Mouse (Mus musculus) neural tube, embryonic 14.5 days (tissue): ENCODE data around the gene Rnf224. TPM values are rescaled to one million over a fixed set of nuclear protein-coding genes. Genes with fewer than 3 reads are reported as not detected.
"Not testable (repeated sequence)": the region's sequence is repeated elsewhere in the genome, so short reads cannot be mapped to it uniquely, and the experiment has no call there.

ENCODE experiments used
- ATAC-seq: fragments of 200-750 bp; cut with Nextera tagmentation; 2 replicates; pipeline ENCODE4 v1.8.0; 2017; ENCODE audit warnings: low read depth, mild to moderate bottlenecking, moderate TSS enrichment, moderate library complexity
- H3K27ac ChIP-seq: fragments of 300-500 bp; sonication (generic); 2 replicates; pipeline ENCODE4 v1.5.1; 2014; ENCODE audit warnings: low read depth, mild to moderate bottlenecking, control low read depth, low read length, moderate library complexity, mixed read lengths
- H3K27me3 ChIP-seq: fragments of 300-500 bp; sonication (generic); 2 replicates; pipeline ENCODE4 v1.6.1; 2014; ENCODE audit warnings: low read length; ENCODE audit not compliant: control insufficient read depth, insufficient read depth
- H3K36me3 ChIP-seq: fragments of 300-500 bp; sonication (generic); 2 replicates; pipeline ENCODE4 v1.6.1; 2014; ENCODE audit warnings: low read length, mixed read lengths; ENCODE audit not compliant: control insufficient read depth, insufficient read depth
- H3K4me1 ChIP-seq: fragments of 300-500 bp; sonication (generic); 2 replicates; pipeline ENCODE4 v1.6.1; 2014; ENCODE audit warnings: low read length; ENCODE audit not compliant: control insufficient read depth, insufficient read depth
- H3K4me2 ChIP-seq: fragments of 300-500 bp; sonication (generic); 2 replicates; pipeline ENCODE4 v1.6.1; 2014; ENCODE audit warnings: mild to moderate bottlenecking, low read depth, low read length, control low read depth
- H3K4me3 ChIP-seq: fragments of 300-500 bp; sonication (generic); 2 replicates; pipeline ENCODE4 v1.5.1; 2014; ENCODE audit warnings: low read depth, low read length, control low read depth, mixed read lengths
- H3K9ac ChIP-seq: fragments of 300-500 bp; sonication (generic); replicated peaks from 2 replicates; pipeline ENCODE4 v1.6.1; 2014; ENCODE audit warnings: low read depth, mild to moderate bottlenecking, control low read depth, low read length, mixed read lengths
- H3K9me3 ChIP-seq: fragments of 300-500 bp; sonication (generic); 2 replicates; pipeline ENCODE4 v1.6.1; 2016; ENCODE audit warnings: low read length; ENCODE audit not compliant: control insufficient read depth
- WGBS: fragments of 180-500 bp; shearing (Covaris S2); extraction: QIAGEN DNeasy Blood & Tissue Kit; methylation state at CpG from one replicate; pipeline ENCODE4 v1.1.7; 2014; 5-methylcytosine and 5-hydroxymethylcytosine counted together
- polyA plus RNA-seq: library from polyadenylated mRNA; unstranded; fragments of >200 nt; fragmentation: Nextera tagmentation; extraction: Ambion mirVana; gene quantifications from 2 replicates; pipeline ENCODE4 v1.2.1, GENCODE M21; 2014

The Rnf224 gene
- polyA plus RNA-seq, 1 experiment from 2014 or later = not detected

- Histone ChIP-seq H3K4me2 (peak overlapping the region; percentile 99), H3K27ac (peak overlapping the region; percentile 68; the same call in 1 of the 2 replicates), H3K27me3 (no peaks in the 10 kb centered on the region), H3K9me3 (no peaks in the 10 kb centered on the region), H3K36me3 (no peaks in the 10 kb centered on the region), H3K4me1 (peaks cover 38% of the 10 kb centered on the region), H3K9ac (peak overlapping the region; percentile 68), H3K4me3 (peak overlapping the region; percentile 71)
- peak; percentile 2 for ATAC-seq
- 48% methylated on average over 12 of the region's 12 CpGs for WGBS
Measured at GRCm38 (mm10) chr2:25261870-25262269, 25.3 kb upstream of the Rnf224 start.

DNA sequence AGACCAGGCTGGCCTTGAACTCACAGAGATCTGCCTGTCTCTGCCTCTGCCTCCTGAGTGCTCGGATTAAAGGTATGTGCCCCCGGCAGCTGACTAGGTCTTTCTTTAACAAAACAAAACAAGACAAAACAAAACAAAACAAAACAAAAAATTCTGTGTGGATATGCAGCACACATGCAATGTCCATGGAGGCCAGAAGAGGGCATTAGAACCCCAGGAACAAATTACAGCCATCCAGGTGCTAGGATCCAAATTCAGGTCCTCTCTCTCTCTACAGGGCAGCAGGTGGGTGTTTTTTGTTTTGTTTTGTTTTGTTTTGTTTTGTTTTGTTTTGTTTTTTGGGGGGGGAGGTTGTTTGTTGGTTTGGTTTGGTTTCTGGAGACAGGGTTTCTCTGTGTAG is 22.3 kb upstream of the Rnf224 start:
- ATAC-seq = no peak
- Histone ChIP-seq H3K36me3 (no peaks in the 10 kb centered on the region), H3K4me3 (no peak overlapping the region), H3K4me2 (no peak overlapping the region), H3K27me3 (no peaks in the 10 kb centered on the region; the same call in 1 of the 2 replicates), H3K9ac (no peak overlapping the region), H3K27ac (no peak overlapping the region), H3K4me1 (peaks cover 20% of the 10 kb centered on the region), H3K9me3 (no peaks in the 10 kb centered on the region)
- WGBS = 56% methylated on average over 2 of the region's 2 CpGs

DNA sequence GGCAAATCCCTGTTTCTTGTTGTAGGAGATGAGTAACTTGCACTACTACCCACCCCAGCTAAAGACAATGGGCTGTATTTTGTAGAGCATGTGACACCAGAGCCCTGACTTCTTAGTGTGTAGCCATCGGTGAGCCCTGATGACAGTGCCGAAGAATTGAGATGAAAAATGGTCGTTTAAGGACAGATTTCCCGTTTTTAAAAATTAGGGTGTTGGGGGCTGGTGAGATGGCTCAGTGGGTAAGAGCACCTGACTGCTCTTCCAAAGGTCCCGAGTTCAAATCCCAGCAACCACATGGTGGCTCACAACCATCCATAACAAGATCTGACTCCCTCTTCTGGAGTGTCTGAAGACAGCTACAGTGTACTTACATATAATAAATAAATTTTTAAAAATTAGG is 20.7 kb upstream of the Rnf224 start:
- not testable (repeated sequence) for H3K36me3 ChIP-seq, ATAC-seq, H3K4me2 ChIP-seq, H3K27ac ChIP-seq, H3K27me3 ChIP-seq, H3K4me3 ChIP-seq, H3K9ac ChIP-seq, H3K9me3 ChIP-seq
- 92% methylated on average over 5 of the region's 5 CpGs for WGBS
- peaks cover 12% of the 10 kb centered on the region for H3K4me1 ChIP-seq

- not testable (repeated sequence) for H3K36me3 ChIP-seq, H3K9me3 ChIP-seq, H3K27ac ChIP-seq, ATAC-seq, H3K27me3 ChIP-seq
- WGBS = 53% methylated on average over 11 of the region's 12 CpGs
- Histone ChIP-seq H3K4me2 (peak overlapping the region; percentile 99), H3K4me3 (peak overlapping the region; percentile 98), H3K4me1 (peaks cover 12% of the 10 kb centered on the region), H3K9ac (peak overlapping the region; percentile 80; the same call in 1 of the 2 replicates)
Measured at GRCm38 (mm10) chr2:25256443-25257109, 20.0 kb upstream of the Rnf224 start.

DNA sequence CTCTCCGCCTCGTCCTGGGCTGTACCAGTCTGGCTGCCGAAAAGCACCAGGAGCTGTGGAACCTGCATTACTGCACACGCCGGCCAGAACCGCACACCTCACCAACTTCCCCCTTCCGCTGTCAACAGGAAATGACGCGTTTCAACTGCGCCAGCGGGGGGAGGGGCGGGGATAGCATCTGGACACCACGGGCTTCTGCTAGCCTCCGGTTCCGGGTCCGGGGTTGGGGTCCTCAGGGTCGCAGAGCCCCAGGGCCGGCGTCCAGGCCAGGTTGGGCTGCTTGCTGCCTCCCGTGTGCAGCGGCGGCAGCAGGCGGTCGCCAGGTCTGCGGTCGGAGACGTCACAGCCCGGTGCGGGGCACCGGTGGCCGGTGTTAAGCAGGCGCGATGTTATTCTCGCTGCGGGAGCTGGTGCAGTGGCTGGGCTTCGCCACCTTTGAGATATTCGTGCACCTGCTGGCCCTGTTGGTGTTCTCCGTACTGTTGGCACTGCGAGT is 18.7 kb upstream of the Rnf224 start, which contains the start of gene Tmem203:
TSS of gene Tmem203 (plus strand) at position 156 of the 496 bp plus-strand sequence.
- 0% methylated on average over 38 of the region's 39 CpGs for WGBS

GRCm38 (mm10) chr2:25252331-25252730 is 15.7 kb upstream of the Rnf224 start:
- no peak for ATAC-seq
- 94% methylated on average over 1 of the region's 1 CpGs for WGBS

More for the DNA sequence above, 18.7 kb upstream of the Rnf224 start, which contains the start of gene Tmem203:
- Histone ChIP-seq H3K36me3 (peaks cover under 1% of the 10 kb centered on the region; the same call in 1 of the 2 replicates), H3K4me1 (peaks cover 12% of the 10 kb centered on the region), H3K27me3 (no peaks in the 10 kb centered on the region; the same call in 1 of the 2 replicates), H3K4me3 (peak within 1 kb of the TSS; percentile 98), H3K9me3 (no peaks in the 10 kb centered on the region), H3K27ac (peak within 1 kb of the TSS; percentile 76), H3K9ac (peak within 1 kb of the TSS; percentile 80), H3K4me2 (peak within 1 kb of the TSS; percentile 99)
- peak; percentile 90 for ATAC-seq

DNA sequence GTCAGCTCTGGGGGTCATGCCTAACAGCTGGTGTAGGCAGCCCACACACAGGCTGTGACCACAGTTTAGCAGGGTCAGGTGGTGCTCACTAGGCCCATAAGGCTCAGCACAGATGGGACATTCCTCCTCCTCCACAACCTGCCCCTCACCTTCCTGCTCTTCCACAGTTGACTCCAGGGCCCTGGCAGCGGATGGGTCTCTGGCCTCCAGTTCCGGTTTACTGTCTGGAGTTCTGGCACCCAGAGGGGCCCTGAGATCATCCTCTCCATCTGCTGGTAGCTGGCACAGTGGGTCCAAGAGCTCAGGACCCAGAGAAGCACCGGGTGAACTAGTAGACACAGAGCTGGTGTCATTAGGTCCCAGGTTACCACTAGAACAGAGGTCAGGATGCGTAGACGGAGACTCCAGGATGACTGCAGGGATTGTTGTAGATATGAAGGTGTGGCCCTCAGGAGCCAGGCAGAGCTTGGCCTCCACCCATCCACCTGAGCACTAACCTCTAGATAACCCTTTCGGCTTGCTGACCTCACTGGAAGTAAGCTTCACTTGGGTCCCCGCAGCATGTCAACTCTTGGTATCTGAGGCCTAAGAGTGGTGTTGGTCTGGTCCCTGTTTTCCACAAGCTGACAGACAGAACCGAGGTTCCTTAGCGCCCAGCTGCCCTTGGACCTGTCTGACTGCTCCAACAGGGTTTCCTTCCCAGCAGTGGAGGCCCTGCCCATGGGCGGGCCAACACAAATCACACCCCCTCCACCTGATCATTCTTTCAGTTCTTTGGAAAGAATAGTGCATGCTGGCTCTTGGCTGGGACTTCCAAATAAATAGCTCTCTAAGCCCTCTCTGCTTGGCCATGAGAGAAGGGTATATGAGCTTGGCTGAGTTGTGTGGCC is 9.8 kb upstream of the Rnf224 start, which contains the start of gene AL732309.1:
TSS of gene AL732309.1 (minus strand) at position 681 of the 890 bp plus-strand sequence.
- no peaks in the 10 kb centered on the region for H3K27me3 ChIP-seq
- no peak for ATAC-seq
- H3K4me3 ChIP-seq = no peak within 1 kb of the TSS
- no peak within 1 kb of the TSS for H3K27ac ChIP-seq
- no peaks in the 10 kb centered on the region for H3K9me3 ChIP-seq
- 93% methylated on average over 10 of the region's 10 CpGs for WGBS
- H3K4me2 ChIP-seq = no peak within 1 kb of the TSS
- H3K36me3 ChIP-seq = peaks cover 18% of the 10 kb centered on the region
- H3K9ac ChIP-seq = no peak within 1 kb of the TSS
- H3K4me1 ChIP-seq = peaks cover 3% of the 10 kb centered on the region; the same call in 1 of the 2 replicates

More at GRCm38 (mm10) chr2:25252331-25252730, 15.7 kb upstream of the Rnf224 start:
- H3K27me3 ChIP-seq = no peaks in the 10 kb centered on the region; the same call in 1 of the 2 replicates
- H3K27ac ChIP-seq = no peak overlapping the region
- no peak overlapping the region for H3K4me2 ChIP-seq
- no peak overlapping the region for H3K4me3 ChIP-seq
- peaks cover 12% of the 10 kb centered on the region for H3K4me1 ChIP-seq
- peaks cover 11% of the 10 kb centered on the region; the same call in 1 of the 2 replicates for H3K36me3 ChIP-seq
- no peak overlapping the region for H3K9ac ChIP-seq
- no peaks in the 10 kb centered on the region for H3K9me3 ChIP-seq

GRCm38 (mm10) chr2:25244144-25244543 is 7.6 kb upstream of the Rnf224 start:
- no peak for ATAC-seq
- no peaks in the 10 kb centered on the region for H3K27me3 ChIP-seq

More at GRCm38 (mm10) chr2:25244144-25244543, 7.6 kb upstream of the Rnf224 start:
- Histone ChIP-seq H3K36me3 (peaks cover 11% of the 10 kb centered on the region), H3K9ac (no peak overlapping the region), H3K9me3 (no peaks in the 10 kb centered on the region), H3K4me2 (no peak overlapping the region), H3K27ac (no peak overlapping the region), H3K4me3 (no peak overlapping the region), H3K4me1 (peaks cover 5% of the 10 kb centered on the region; the same call in 1 of the 2 replicates)
- WGBS = 91% methylated on average over 4 of the region's 4 CpGs
